Mouse (Mus musculus): ENCODE data around the gene Mtf1. TPM values are rescaled to one million over a fixed set of nuclear protein-coding genes. Genes with fewer than 3 reads are reported as not detected.
A peak's percentile ranks its signal among the peaks of the same experiment; 100 is the strongest.

Mtf1 gene
- polyA plus RNA-seq, 1 experiment: 8.9 TPM

GRCm38 (mm10) chr4:124832796-124833195, 30.9 kb downstream of the Mtf1 start:
- 96% methylated on average over 10 of the region's 10 CpGs for WGBS
- H3K4me3 ChIP-seq (ENCODE audit: insufficient read depth, low read depth, low read length): no peak overlapping the region

GRCm38 (mm10) chr4:124838035-124838700, 36.3 kb downstream of the Mtf1 start:
- Histone ChIP-seq H3K36me3 (ENCODE audit: control insufficient read depth, insufficient read depth, low read length) (no peaks in the 10 kb centered on the region), H3K4me1 (ENCODE audit: control insufficient read depth, insufficient read depth, low read length) (no peaks in the 10 kb centered on the region), H3K27me3 (replicated peaks; ENCODE audit: control insufficient read depth, insufficient read depth, low read length) (no peaks in the 10 kb centered on the region), H3K27ac (ENCODE audit: insufficient read depth, low read depth, low read length) (no peak overlapping the region), H3K4me3 (ENCODE audit: insufficient read depth, low read depth, low read length) (no peak overlapping the region)
- no peak for DNase-seq
- TF ChIP-seq CTCF (conservative IDR thresholded peaks at IDR 0.05; ENCODE audit: insufficient read depth, insufficient read length, low read depth, low read length): no peak
- no peak for TF ChIP-seq POLR2A (IDR thresholded peaks at IDR 0.05; ENCODE audit: low read depth, low read length)
- 90% methylated on average over 14 of the region's 14 CpGs for WGBS

More at GRCm38 (mm10) chr4:124832796-124833195, 30.9 kb downstream of the Mtf1 start:
- H3K27me3 ChIP-seq (replicated peaks; ENCODE audit: control insufficient read depth, insufficient read depth, low read length): no peaks in the 10 kb centered on the region
- H3K4me1 ChIP-seq (ENCODE audit: control insufficient read depth, insufficient read depth, low read length): no peaks in the 10 kb centered on the region
- TF ChIP-seq POLR2A (IDR thresholded peaks at IDR 0.05; ENCODE audit: low read depth, low read length) (no peak), CTCF (conservative IDR thresholded peaks at IDR 0.05; ENCODE audit: insufficient read depth, insufficient read length, low read depth, low read length) (no peak)
- DNase-seq: no peak
- no peaks in the 10 kb centered on the region for H3K36me3 ChIP-seq (ENCODE audit: control insufficient read depth, insufficient read depth, low read length)
- H3K27ac ChIP-seq (ENCODE audit: insufficient read depth, low read depth, low read length): no peak overlapping the region

- Histone ChIP-seq H3K27ac (ENCODE audit: insufficient read depth, low read depth, low read length) (no peak overlapping the region), H3K4me3 (ENCODE audit: insufficient read depth, low read depth, low read length) (no peak overlapping the region), H3K4me1 (ENCODE audit: control insufficient read depth, insufficient read depth, low read length) (no peaks in the 10 kb centered on the region), H3K27me3 (replicated peaks; ENCODE audit: control insufficient read depth, insufficient read depth, low read length) (no peaks in the 10 kb centered on the region), H3K36me3 (ENCODE audit: control insufficient read depth, insufficient read depth, low read length) (no peaks in the 10 kb centered on the region)
- DNase-seq: no peak
- 89% methylated on average over 1 of the region's 1 CpGs for WGBS
- TF ChIP-seq CTCF (conservative IDR thresholded peaks at IDR 0.05; ENCODE audit: insufficient read depth, insufficient read length, low read depth, low read length): no peak
- TF ChIP-seq POLR2A (IDR thresholded peaks at IDR 0.05; ENCODE audit: low read depth, low read length): no peak
Measured at GRCm38 (mm10) chr4:124840998-124841397, 39.1 kb downstream of the Mtf1 start.

GRCm38 (mm10) chr4:124843493-124843892, 41.6 kb downstream of the Mtf1 start:
- DNase-seq: peak; percentile 25
- 53% methylated on average over 11 of the region's 11 CpGs for WGBS
- TF ChIP-seq POLR2A (IDR thresholded peaks at IDR 0.05; ENCODE audit: low read depth, low read length) (no peak), CTCF (conservative IDR thresholded peaks at IDR 0.05; ENCODE audit: insufficient read depth, insufficient read length, low read depth, low read length) (peak; percentile 78)

GRCm38 (mm10) chr4:124847573-124847972, 45.7 kb downstream of the Mtf1 start:
- Histone ChIP-seq H3K27me3 (replicated peaks; ENCODE audit: control insufficient read depth, insufficient read depth, low read length) (no peaks in the 10 kb centered on the region), H3K4me3 (ENCODE audit: insufficient read depth, low read depth, low read length) (no peak overlapping the region), H3K4me1 (ENCODE audit: control insufficient read depth, insufficient read depth, low read length) (peaks cover 9% of the 10 kb centered on the region), H3K36me3 (ENCODE audit: control insufficient read depth, insufficient read depth, low read length) (no peaks in the 10 kb centered on the region), H3K27ac (ENCODE audit: insufficient read depth, low read depth, low read length) (no peak overlapping the region)
- 9% methylated on average over 8 of the region's 8 CpGs for WGBS
- TF ChIP-seq CTCF (conservative IDR thresholded peaks at IDR 0.05; ENCODE audit: insufficient read depth, insufficient read length, low read depth, low read length) (peak; percentile 78), POLR2A (IDR thresholded peaks at IDR 0.05; ENCODE audit: low read depth, low read length) (no peak)
- DNase-seq: peak; percentile 79

More at GRCm38 (mm10) chr4:124843493-124843892, 41.6 kb downstream of the Mtf1 start:
- Histone ChIP-seq H3K4me3 (ENCODE audit: insufficient read depth, low read depth, low read length) (no peak overlapping the region), H3K4me1 (ENCODE audit: control insufficient read depth, insufficient read depth, low read length) (no peaks in the 10 kb centered on the region), H3K36me3 (ENCODE audit: control insufficient read depth, insufficient read depth, low read length) (no peaks in the 10 kb centered on the region), H3K27ac (ENCODE audit: insufficient read depth, low read depth, low read length) (no peak overlapping the region), H3K27me3 (replicated peaks; ENCODE audit: control insufficient read depth, insufficient read depth, low read length) (no peaks in the 10 kb centered on the region)

GRCm38 (mm10) chr4:124849631-124850260, 47.8 kb downstream of the Mtf1 start:
- peak overlapping the region; percentile 92 for H3K4me3 ChIP-seq (ENCODE audit: insufficient read depth, low read depth, low read length)
- H3K4me1 ChIP-seq (ENCODE audit: control insufficient read depth, insufficient read depth, low read length): peaks cover 9% of the 10 kb centered on the region
- peak overlapping the region; percentile 65 for H3K27ac ChIP-seq (ENCODE audit: insufficient read depth, low read depth, low read length)
- 0 out of 2 replicates have a peak, but pooled peaks cover 2% of the 10 kb centered on the region for H3K36me3 ChIP-seq (ENCODE audit: control insufficient read depth, insufficient read depth, low read length)
- DNase-seq: peak; percentile 82
- WGBS: 1% methylated on average over 24 of the region's 24 CpGs
- no peaks in the 10 kb centered on the region for H3K27me3 ChIP-seq (replicated peaks; ENCODE audit: control insufficient read depth, insufficient read depth, low read length)
- TF ChIP-seq POLR2A (IDR thresholded peaks at IDR 0.05; ENCODE audit: low read depth, low read length) (no peak), CTCF (conservative IDR thresholded peaks at IDR 0.05; ENCODE audit: insufficient read depth, insufficient read length, low read depth, low read length) (no peak)

- TF ChIP-seq CTCF (conservative IDR thresholded peaks at IDR 0.05; ENCODE audit: insufficient read depth, insufficient read length, low read depth, low read length) (no peak), POLR2A (IDR thresholded peaks at IDR 0.05; ENCODE audit: low read depth, low read length) (peak; percentile 17)
- Histone ChIP-seq H3K36me3 (ENCODE audit: control insufficient read depth, insufficient read depth, low read length) (0 out of 2 replicates have a peak, but pooled peaks cover 2% of the 10 kb centered on the region), H3K27ac (ENCODE audit: insufficient read depth, low read depth, low read length) (peak within 1 kb of the TSS; percentile 65)
Measured at GRCm38 (mm10) chr4:124850261-124850913, 48.5 kb downstream of the Mtf1 start, which contains the start of gene Yrdc. Yrdc (plus strand) TSS chr4:124850679.

More at GRCm38 (mm10) chr4:124850261-124850913, 48.5 kb downstream of the Mtf1 start, which contains the start of gene Yrdc:
- peak within 1 kb of the TSS; percentile 92 for H3K4me3 ChIP-seq (ENCODE audit: insufficient read depth, low read depth, low read length)
- H3K4me1 ChIP-seq (ENCODE audit: control insufficient read depth, insufficient read depth, low read length): peaks cover 9% of the 10 kb centered on the region
- H3K27me3 ChIP-seq (replicated peaks; ENCODE audit: control insufficient read depth, insufficient read depth, low read length): no peaks in the 10 kb centered on the region
- under 1% methylated on average over 90 of the region's 90 CpGs for WGBS
- DNase-seq: peak; percentile 96
